Mouse (Mus musculus): ENCODE measurements around the gene Gm45062.
"Not testable (repeated sequence)": the region's sequence is repeated elsewhere in the genome, so short reads cannot be mapped to it uniquely, and the experiment has no call there.

The Gm45062 gene

GRCm38 (mm10) chr6:8312554-8312953 lies 53.3 kb downstream of the Gm45062 start:
- DNase-seq (ENCODE audit: low read depth, low spot score): no peak

- DNase-seq (ENCODE audit: low read depth, low spot score): no peak
These were observed 57.0 kb downstream of the Gm45062 start for GRCm38 (mm10) chr6:8316201-8316600.

DNA sequence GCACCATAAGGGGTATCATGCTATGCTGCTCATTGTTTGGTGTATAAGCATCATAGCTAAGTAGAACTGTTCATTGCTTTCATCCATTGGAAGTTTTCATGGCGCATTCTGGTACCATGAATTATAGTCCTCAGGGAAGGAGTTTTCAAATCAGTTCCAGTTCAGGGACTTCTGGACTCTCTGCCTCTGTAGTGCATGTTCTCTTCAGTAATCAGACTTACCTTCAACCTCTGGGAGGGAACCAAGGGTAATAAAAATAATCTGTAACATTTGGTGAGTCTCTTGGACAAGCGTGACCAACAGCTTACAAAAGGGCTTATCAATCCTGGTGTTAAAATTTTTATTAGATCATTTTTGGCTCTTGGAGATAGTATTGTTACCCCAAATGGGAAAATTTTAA lies 60.3 kb downstream of the Gm45062 start:
- DNase-seq (ENCODE audit: low read depth, low spot score): no peak

DNA sequence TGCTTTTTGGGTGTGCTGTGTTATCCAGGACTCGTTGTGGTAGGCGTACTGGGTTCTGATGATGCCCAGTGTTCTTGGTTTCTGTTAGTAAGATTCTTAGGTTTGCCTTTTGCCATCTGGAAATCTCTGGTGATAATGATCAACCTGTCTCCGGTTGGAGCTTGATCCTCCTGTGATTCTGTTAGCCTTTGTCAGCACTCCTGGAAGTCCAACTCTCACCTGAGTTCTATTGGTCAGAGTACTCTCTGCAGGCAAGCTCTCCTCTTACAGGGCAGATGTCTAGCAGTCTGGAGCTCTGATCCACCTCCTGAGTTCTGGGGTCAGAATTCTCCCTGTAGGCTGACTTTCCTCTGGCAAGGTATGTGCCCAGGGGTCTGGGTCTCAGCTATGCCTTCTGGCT lies 72.2 kb downstream of the Gm45062 start:
- DNase-seq (ENCODE audit: low read depth, low spot score): not testable (repeated sequence)

DNA sequence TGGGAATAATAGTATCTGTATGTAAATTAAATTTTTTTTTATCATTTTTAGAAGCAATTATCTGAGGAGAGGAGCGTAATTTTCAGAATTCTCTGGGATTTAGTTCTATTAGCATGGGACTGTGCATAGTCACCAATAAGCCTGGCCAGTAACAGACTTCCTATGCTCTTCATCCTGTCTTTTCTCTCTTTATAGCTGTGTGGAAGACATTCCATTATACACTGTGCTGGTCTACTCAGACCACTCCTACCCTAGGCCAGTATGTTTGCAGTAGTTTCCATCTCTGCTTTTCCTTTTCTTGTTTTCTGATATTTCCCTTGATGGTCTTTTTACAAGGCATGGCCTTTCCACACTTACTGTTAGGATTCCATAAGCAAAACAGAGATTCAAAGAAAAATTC lies 74.1 kb downstream of the Gm45062 start:
- no peak for DNase-seq (ENCODE audit: low read depth, low spot score)

DNA sequence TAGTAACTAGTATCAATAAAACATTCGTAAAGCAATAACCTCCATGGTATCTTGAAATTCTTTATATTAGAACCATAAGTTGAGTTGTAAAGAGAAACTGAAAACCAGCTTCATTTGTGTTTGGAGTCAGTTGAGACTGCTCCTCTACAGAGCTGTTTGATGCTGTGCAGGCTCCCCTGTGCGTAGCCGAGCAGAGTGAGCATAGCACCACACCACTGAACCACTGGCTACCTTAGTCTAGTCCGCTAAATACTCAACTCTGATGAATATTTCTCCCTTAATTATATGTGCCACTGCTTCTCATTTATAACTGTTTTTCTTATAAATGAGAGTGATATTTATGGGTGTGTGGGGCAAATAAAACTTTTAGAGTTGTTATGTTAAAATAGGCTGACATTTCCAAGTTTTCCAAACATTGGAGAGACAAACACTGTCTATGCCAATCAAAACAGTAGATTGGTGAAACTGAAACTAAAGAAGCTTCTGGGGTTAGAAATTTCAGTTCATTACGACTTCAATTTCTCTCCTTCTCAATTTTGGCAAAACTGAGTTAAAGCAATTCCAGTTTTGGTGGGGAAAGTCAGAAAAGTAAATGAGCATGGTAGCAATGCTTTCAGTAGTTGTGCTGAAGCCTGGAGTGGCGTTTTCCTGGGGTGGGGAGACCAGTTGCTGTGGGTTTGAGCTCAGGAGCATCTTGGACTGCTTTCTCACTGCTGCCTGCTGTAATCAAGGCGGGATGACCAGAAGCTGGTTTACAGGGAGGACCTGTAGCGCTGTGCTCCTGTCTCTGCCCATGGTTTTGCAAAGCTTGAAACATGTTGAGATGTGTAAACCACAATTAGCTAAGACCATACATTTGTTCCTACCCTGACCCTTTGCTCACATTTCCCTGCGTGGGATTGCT lies 77.5 kb downstream of the Gm45062 start:
- DNase-seq (ENCODE audit: low read depth, low spot score): no peak

- no peak for DNase-seq (ENCODE audit: low read depth, low spot score)
These were observed 80.2 kb downstream of the Gm45062 start for GRCm38 (mm10) chr6:8339453-8339852.

- DNase-seq (ENCODE audit: low read depth, low spot score): no peak
These were observed 84.0 kb downstream of the Gm45062 start for GRCm38 (mm10) chr6:8343271-8343670.

- peak; percentile 73 for DNase-seq (ENCODE audit: low read depth, low spot score)
These were observed 86.1 kb downstream of the Gm45062 start for GRCm38 (mm10) chr6:8345219-8345856.

- DNase-seq (ENCODE audit: low read depth, low spot score): no peak
These were observed 87.9 kb downstream of the Gm45062 start for GRCm38 (mm10) chr6:8347154-8347553.

DNA sequence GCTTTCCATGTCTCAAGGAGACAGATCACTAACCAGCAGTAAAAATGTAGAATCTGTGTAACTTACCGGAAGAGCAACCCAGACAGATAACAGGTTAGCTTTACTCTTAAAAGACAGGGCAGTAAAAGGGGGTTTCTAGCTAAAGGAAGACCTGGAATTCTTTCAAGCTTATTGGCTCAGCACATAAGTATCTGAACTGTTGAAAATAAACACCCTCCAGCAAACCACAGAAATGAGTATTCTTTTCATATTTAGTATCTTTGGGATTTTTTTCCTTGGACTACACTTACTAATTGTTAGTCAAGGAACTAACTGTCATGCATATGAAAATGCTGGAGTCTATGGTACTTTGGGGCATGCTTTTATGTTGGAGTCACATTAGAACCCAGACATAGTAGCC lies 89.1 kb downstream of the Gm45062 start:
- no peak for DNase-seq (ENCODE audit: low read depth, low spot score)

DNA sequence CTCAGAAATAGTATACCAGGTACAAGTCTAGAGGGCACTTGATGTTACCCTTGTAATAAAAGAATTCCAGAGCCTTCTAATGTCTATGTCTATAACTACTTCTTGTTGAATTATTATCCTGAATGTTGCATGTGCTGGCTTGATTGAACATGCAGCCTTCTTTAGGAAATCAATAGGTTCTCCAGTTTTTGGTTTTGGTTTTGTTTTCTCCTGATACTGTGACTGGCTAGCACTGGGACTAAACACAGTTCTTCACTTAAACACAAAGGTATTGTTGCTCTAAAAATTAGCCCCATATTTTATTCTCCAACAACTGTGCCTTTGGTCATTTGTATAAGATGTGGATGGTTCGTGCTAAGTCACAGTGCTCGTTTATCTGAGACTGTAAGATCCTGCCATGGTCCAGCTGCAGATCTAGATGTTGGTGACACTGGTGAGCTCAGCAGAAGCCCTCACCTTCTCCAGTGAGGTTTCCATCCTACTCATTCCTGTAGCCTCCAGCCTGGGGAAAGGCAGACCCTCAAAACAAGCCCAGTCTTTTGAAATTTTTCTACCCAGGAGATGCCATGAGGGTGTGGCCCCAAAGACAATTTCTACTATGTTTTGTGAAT lies 89.9 kb downstream of the Gm45062 start:
- no peak for DNase-seq (ENCODE audit: low read depth, low spot score)

GRCm38 (mm10) chr6:8351507-8351906 lies 92.3 kb downstream of the Gm45062 start:
- no peak for DNase-seq (ENCODE audit: low read depth, low spot score)

- DNase-seq (ENCODE audit: low read depth, low spot score): no peak
These were observed 93.4 kb downstream of the Gm45062 start for GRCm38 (mm10) chr6:8352533-8353168.

DNA sequence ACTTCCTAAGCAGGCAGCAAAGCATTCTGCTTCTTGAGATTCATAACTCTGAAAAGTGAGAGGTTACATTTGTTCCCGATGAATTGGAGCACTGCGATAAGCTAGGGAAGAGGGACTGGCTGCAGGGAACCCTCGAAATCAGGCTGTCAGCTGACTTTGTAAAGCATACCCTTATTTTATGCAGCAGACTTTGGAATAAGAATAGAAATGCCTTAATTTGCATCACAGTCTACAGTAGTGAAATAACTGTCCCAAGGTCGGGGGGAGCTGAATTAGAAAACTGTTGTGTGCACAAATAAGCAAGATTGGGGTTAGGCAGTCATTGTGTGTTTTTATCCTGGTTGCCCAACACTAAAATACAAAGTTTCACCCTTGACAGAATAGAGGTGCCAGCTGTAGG lies 94.2 kb downstream of the Gm45062 start:
- peak; percentile 43 for DNase-seq (ENCODE audit: low read depth, low spot score)

- DNase-seq (ENCODE audit: low read depth, low spot score): no peak
These were observed 95.6 kb downstream of the Gm45062 start for GRCm38 (mm10) chr6:8354846-8355245.

DNA sequence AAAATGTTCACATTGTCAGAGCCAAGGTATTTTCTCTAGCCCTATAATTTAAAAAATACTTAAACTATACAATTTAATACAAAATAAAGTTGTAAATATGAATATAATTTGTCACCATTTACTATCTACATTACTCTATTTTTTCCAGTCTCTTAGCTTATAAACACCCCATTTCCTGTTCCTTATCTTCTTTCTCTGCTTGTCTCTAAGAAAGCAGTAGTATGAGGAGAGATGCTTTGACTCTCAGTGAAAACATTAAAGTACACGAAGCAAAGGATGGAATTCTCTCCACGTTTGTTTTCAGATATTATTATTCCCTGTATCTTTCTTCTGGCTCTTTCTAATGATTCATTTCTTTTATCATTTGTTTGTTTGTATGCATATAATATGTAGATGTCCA lies 99.0 kb downstream of the Gm45062 start:
- no peak for DNase-seq (ENCODE audit: low read depth, low spot score)

- no peak for DNase-seq (ENCODE audit: low read depth, low spot score)
These were observed 99.5 kb downstream of the Gm45062 start for GRCm38 (mm10) chr6:8358782-8359181.

DNA sequence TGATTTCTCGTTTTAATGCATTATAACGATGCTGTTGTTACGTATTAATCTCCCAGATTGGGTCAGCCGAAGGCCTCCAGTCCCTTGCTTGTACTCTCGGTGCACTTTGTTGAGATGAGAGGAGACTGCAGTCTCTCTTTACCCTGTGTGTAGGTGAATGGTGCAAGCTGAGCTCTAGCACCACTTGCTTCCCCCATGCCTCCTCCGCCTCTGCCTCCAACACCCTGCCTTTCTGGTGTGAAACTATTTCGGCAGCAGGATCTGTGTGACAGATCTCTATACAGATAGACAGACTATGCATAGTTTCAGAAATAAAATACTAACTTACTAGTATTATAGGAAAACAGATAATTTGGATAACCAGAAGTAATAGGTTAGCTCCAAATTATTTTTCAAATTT lies 101.6 kb downstream of the Gm45062 start:
- DNase-seq (ENCODE audit: low read depth, low spot score): no peak

- DNase-seq (ENCODE audit: low read depth, low spot score): no peak
These were observed 104.9 kb downstream of the Gm45062 start for GRCm38 (mm10) chr6:8364033-8364756.

GRCm38 (mm10) chr6:8364757-8365150 lies 105.5 kb downstream of the Gm45062 start:
- DNase-seq (ENCODE audit: low read depth, low spot score): no peak

Measured in ZHBTc4 (cell line).